Mouse (Mus musculus) C2C12 (cell line): Measurements from ENCODE around the gene Adprhl1. TPM values are rescaled to one million over a fixed set of nuclear protein-coding genes. Genes with fewer than 3 reads are reported as not detected.

Source experiments
- H3K27me3 ChIP-seq: one replicate; pipeline ENCODE4 v1.6.1; 2011; ENCODE audit not compliant: control insufficient read depth, insufficient read depth, insufficient read length
- H3K36me3 ChIP-seq: one replicate; pipeline ENCODE4 v1.6.1; 2011; ENCODE audit not compliant: control insufficient read depth, insufficient read depth
- H3K4me3 ChIP-seq: one replicate; pipeline ENCODE4 v1.5.1; 2011; ENCODE audit warnings: mild to moderate bottlenecking, control low read depth; ENCODE audit not compliant: poor library complexity, insufficient read depth, severe bottlenecking
- H3K79me2 ChIP-seq: one replicate; pipeline ENCODE4 v1.6.1; 2011; ENCODE audit not compliant: control insufficient read depth, insufficient read depth
- H3K79me3 ChIP-seq: one replicate; pipeline ENCODE4 v1.6.1; 2011; ENCODE audit warnings: low read depth, control low read depth
- H3ac ChIP-seq: one replicate; pipeline ENCODE3; 2011; ENCODE audit warnings: low read depth; ENCODE audit not compliant: control insufficient read depth, insufficient read length
- CEBPB ChIP-seq: IDR thresholded peaks from one replicate; pipeline ENCODE4 v1.6.1; 2011; ENCODE audit warnings: low read depth, mild to moderate bottlenecking, control low read depth, moderate library complexity
- CTCF ChIP-seq: IDR thresholded peaks from one replicate; pipeline ENCODE4 v1.5.1; 2011; ENCODE audit not compliant: control insufficient read depth, insufficient read depth, insufficient read length
- FOSL1 ChIP-seq: IDR thresholded peaks from one replicate; pipeline ENCODE4 v1.8.0; 2011; ENCODE audit warnings: mild to moderate bottlenecking, low read length; ENCODE audit not compliant: poor library complexity, insufficient read depth, severe bottlenecking
- MAX ChIP-seq: IDR thresholded peaks from one replicate; pipeline ENCODE4 v1.6.1; 2011; ENCODE audit warnings: mild to moderate bottlenecking, control low read depth
- MYOD1 ChIP-seq: IDR thresholded peaks from one replicate; pipeline ENCODE4 v1.6.1; 2011; ENCODE audit warnings: low read depth; ENCODE audit not compliant: control insufficient read depth, insufficient read length
- MYOG ChIP-seq: IDR thresholded peaks from one replicate; pipeline ENCODE4 v1.6.1; 2011; ENCODE audit not compliant: control insufficient read depth, insufficient read length; ENCODE audit errors: extremely low read depth
- USF1 ChIP-seq: IDR thresholded peaks from one replicate; pipeline ENCODE4 v1.6.1; 2011; ENCODE audit warnings: low read depth, mild to moderate bottlenecking, control low read depth, moderate library complexity
- polyA plus RNA-seq: library from polyadenylated mRNA; unstranded; fragments of >200 nt; fragmentation: generic; extraction: Trizol; gene quantifications from one replicate; pipeline ENCODE4 v1.2.1, GENCODE M21; 2012; ENCODE audit warnings: missing spikeins

The Adprhl1 gene
- polyA plus RNA-seq, 1 experiment: 0.04 TPM

- Histone ChIP-seq H3K79me3 (no peaks in the 10 kb centered on the region), H3K36me3 (peaks cover 5% of the 10 kb centered on the region), H3K79me2 (no peaks in the 10 kb centered on the region), H3K4me3 (no peak overlapping the region), H3ac (no peak overlapping the region), H3K27me3 (no peaks in the 10 kb centered on the region)
- no peak for TF ChIP-seq FOSL1
These were observed 9.4 kb upstream of the Adprhl1 start for GRCm38 (mm10) chr8:13263376-13263775.

- Histone ChIP-seq H3K79me3 (no peaks in the 10 kb centered on the region), H3ac (no peak overlapping the region)
These were observed 549 bp downstream of the Adprhl1 start for GRCm38 (mm10) chr8:13253413-13253812.

GRCm38 (mm10) chr8:13252837-13253236, 1.1 kb downstream of the Adprhl1 start:
- H3K79me2 ChIP-seq: no peaks in the 10 kb centered on the region
- peaks cover 17% of the 10 kb centered on the region for H3K36me3 ChIP-seq
- H3K4me3 ChIP-seq: no peak overlapping the region
- TF ChIP-seq MYOD1 (no peak), CEBPB (no peak), MAX (no peak), MYOG (no peak), USF1 (no peak), CTCF (no peak), FOSL1 (no peak)
- H3K79me3 ChIP-seq: no peaks in the 10 kb centered on the region
- no peak overlapping the region for H3ac ChIP-seq
- H3K27me3 ChIP-seq: peaks cover 19% of the 10 kb centered on the region

More at GRCm38 (mm10) chr8:13253413-13253812, 549 bp downstream of the Adprhl1 start:
- H3K27me3 ChIP-seq: peaks cover 13% of the 10 kb centered on the region
- H3K79me2 ChIP-seq: no peaks in the 10 kb centered on the region
- no peak overlapping the region for H3K4me3 ChIP-seq
- no peak for TF ChIP-seq MYOG
- TF ChIP-seq FOSL1: no peak
- no peak for TF ChIP-seq MAX
- TF ChIP-seq CTCF: no peak
- no peak for TF ChIP-seq MYOD1
- peaks cover 17% of the 10 kb centered on the region for H3K36me3 ChIP-seq

- no peak overlapping the region for H3ac ChIP-seq
- no peaks in the 10 kb centered on the region for H3K79me3 ChIP-seq
- H3K4me3 ChIP-seq: no peak overlapping the region
- H3K79me2 ChIP-seq: no peaks in the 10 kb centered on the region
- H3K27me3 ChIP-seq: peaks cover 72% of the 10 kb centered on the region
- no peaks in the 10 kb centered on the region for H3K36me3 ChIP-seq
- TF ChIP-seq MYOG: no peak
- no peak for TF ChIP-seq USF1
- TF ChIP-seq MAX: no peak
- no peak for TF ChIP-seq MYOD1
- TF ChIP-seq CTCF: no peak
- no peak for TF ChIP-seq CEBPB
- no peak for TF ChIP-seq FOSL1
These were observed 9.6 kb downstream of the Adprhl1 start for GRCm38 (mm10) chr8:13244343-13244880.

GRCm38 (mm10) chr8:13242985-13243870, 10.7 kb downstream of the Adprhl1 start:
- no peak overlapping the region for H3K4me3 ChIP-seq
- peaks cover 72% of the 10 kb centered on the region for H3K27me3 ChIP-seq
- no peak overlapping the region for H3ac ChIP-seq
- no peaks in the 10 kb centered on the region for H3K79me2 ChIP-seq
- H3K79me3 ChIP-seq: no peaks in the 10 kb centered on the region
- TF ChIP-seq FOSL1: no peak
- TF ChIP-seq CEBPB: no peak
- no peak for TF ChIP-seq MAX
- TF ChIP-seq CTCF: no peak
- no peak for TF ChIP-seq MYOG
- TF ChIP-seq MYOD1: no peak
- TF ChIP-seq USF1: no peak
- H3K36me3 ChIP-seq: no peaks in the 10 kb centered on the region

GRCm38 (mm10) chr8:13240691-13241090, 13.3 kb downstream of the Adprhl1 start:
- Histone ChIP-seq H3K4me3 (no peak overlapping the region), H3ac (no peak overlapping the region), H3K36me3 (no peaks in the 10 kb centered on the region), H3K79me2 (no peaks in the 10 kb centered on the region), H3K79me3 (no peaks in the 10 kb centered on the region), H3K27me3 (peaks cover 70% of the 10 kb centered on the region)
- TF ChIP-seq CEBPB (no peak), FOSL1 (no peak), USF1 (no peak), MAX (no peak), CTCF (no peak), MYOD1 (no peak), MYOG (no peak)
